Mouse (Mus musculus) cerebellum, postnatal 14 days (tissue): Measurements from ENCODE around the gene Tctn3.

Source experiments
- DNase-seq, 2 experiments: peaks; one replicate each; pipeline ENCODE4 v3.0.0; 2021; ENCODE audit warnings: mixed read lengths in 2 of 2

Gene Tctn3

DNA sequence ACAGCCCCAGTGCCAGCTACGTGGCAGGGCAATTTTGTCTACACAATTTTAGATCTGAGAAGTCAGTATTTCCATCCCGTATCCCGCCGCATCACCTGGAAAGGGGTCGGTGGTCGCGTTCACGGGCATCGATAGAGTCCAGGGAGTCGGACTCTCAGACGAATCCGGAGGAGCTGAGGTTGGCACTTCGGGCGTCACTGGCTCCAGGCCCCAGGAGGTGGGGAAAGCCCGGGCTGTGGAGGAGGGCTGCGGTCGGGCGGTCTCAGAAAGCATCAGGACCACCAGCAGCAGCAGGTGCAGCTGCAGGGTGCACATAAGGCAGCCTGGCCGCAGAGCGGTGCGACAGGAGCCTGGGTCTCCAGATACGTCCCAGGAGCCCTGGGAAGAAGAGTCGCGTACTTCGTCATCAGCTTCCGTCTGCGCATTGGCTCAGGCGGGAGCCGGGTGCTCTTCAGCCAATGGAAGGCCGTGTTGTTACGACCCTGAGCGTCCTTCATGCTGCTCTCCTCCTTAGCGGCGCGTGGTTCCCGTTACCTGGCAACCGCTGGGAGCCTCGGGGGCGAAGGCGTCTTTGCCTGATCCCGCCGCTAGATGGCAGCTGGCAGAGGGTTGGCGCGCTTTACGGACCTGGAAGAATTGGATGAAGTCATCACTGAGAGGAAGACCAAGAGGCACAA, at the start of gene Tctn3, which contains the start of gene Entpd1:
Tctn3 (minus strand) TSS at position 404 of the 677 bp plus-strand sequence.
Entpd1 (plus strand) TSS at position 537 of the 677 bp plus-strand sequence.
- DNase-seq: peak; percentile 98

GRCm38 (mm10) chr19:40661108-40661507, 49.1 kb upstream of the Tctn3 start:
- no peak for DNase-seq

GRCm38 (mm10) chr19:40660510-40660909, 48.5 kb upstream of the Tctn3 start:
- DNase-seq: no peak

DNA sequence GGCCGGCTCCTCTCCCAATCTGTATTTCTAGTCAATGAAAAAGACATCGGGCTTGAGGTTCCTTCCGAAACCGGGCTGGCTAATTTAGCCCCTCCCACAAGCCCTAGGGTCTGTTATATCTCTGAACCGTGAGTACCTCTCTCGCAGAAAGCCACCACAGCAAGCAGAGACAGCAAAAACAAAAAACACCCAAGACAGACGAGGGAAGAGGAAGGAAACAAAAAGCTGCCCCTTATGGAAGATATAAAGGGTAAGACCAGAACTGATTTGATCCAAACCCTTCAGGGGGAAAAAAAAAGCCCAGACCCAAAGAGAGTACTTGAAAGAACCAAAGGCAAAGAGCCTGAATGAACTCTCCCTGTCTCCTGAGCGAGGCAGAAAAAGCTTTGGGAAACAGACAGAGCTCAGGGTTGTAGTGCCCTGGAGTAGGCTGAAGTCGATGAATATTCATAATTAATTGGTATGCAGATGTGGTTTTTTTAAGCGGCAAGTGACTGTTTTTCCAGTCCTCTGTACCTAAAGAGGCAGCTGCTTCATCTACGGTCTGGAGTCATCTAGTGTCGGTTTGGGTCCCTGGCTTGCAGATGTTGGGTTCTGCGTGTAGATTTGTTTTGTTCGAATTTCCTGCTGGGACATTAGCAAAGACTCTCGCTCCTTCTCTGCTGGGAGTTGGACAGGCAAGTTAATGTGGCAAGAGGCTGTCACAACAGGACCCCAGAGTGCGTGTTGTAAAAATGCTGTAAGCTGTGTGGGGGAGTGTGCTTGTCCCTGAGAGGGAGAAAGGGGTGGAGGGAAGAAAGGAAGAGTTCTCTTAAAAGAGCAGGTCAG, 47.8 kb upstream of the Tctn3 start:
- DNase-seq: peak in 1 of 2 experiments; percentile 4

DNA sequence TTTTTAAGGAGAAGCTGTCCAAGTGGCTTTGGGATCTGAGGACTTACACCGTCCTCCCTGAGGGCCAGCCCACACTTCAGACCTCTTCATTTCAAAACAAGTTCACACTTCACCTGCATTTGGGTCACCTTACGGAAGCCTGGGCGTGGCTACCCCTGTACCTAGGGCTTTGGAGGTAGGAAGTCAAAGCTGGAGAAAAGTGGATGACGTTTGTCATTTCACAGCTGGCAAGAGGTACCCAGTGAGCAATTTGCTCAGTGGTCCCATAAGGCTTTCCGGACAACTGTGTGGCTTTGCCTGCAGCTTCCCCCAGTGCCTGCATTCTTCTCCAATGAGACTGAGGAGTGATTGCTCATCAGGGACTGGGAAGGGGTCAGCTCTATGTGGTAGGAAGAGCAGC, 46.9 kb upstream of the Tctn3 start:
- DNase-seq: no peak

DNA sequence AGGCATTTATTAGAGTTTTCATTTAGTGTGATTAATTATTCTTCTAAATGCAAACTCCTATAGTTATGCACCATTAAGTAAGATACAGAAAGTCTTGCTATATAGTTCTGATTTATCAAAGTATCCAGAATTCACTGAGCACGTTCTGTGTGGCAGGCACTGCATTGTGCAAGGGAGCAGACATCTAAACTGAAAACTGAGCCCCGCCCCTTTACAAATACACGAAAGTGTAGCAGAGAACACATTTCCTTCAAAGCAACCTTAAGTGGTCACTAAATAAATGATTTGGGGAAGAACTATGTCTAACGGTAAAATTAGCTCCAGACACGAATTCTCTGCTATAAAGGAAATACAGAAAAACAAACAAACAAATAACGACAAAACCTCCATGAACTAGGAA, 46.2 kb upstream of the Tctn3 start:
- DNase-seq: no peak

GRCm38 (mm10) chr19:40656207-40656606, 44.2 kb upstream of the Tctn3 start:
- no peak for DNase-seq

DNA sequence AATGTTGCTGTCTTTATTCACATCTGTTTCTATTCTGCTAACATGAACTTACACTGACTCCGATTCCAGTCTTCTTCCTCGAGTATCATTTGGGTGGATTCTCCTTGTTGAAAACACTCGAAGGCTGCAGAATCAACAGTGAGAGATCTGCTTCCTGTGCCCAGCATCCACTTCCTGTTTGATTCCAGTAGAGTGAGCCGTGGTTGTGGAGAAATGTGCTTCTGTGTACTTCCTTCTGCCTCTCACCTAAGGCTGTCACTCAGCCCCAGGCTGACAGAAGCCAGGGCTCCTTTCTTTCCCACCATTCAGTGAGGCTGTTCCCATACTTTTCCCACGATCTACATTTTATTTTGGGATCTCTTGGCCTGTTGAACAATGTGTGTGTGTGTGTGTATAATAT, 38.1 kb upstream of the Tctn3 start:
- DNase-seq: no peak

- DNase-seq: no peak
These were observed 35.5 kb upstream of the Tctn3 start for GRCm38 (mm10) chr19:40647319-40648158.

DNA sequence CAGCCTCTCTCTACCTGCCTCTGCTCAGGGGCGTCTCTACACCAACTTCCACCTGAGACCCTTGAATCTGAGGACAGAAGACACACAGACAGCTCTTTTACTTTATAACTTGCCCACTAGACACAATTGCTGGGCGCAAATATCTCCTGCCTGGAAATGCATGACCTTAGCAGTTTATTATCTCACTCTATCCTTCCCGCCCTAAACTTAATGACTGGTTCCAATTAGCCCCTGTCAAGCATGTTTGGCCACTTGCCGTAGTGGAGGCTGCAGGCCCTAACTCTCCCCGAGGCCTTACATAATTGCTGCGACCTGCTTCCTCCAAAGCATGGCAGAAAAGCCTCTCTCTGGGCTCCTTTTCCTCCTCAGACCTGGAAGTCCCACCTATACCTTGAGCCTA, 34.3 kb upstream of the Tctn3 start:
- DNase-seq: no peak

DNA sequence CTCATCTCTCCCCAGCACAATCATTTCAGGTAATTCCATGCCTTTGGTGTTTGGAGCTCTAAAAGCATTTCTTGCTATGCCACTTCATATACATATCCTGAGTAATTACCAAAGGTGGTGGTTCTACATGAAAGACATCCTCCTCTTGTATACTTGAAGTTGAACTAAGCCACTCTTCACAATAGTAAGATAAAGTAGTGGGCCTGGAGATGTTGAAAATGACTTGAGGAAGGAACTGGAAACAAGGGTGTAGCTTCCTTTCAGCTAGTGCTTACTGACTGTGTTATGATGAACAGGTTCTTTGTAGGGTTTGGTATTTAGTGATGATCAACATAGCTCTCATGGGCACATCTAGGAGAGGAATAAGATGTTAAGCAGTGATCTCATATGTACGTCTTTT, 31.8 kb upstream of the Tctn3 start:
- DNase-seq: no peak

DNA sequence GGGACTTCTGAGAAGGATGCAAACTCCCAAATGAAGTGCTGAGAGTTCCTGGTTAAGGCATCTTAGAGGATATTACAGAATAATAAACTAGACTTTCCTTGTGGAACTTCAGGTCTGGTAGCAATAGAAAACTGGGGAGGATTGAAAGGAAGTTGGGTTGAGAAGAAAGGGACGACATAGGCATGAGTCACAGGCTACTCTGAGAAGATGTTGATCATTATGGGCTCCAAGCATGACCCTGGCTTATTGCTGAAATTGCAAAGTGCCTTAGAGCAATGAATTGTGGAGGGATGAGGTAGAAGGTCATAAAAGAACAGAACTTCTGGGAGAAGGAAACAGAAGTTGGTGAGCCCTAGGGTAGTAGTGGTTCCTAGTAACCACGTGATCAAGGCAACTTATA, 28.8 kb upstream of the Tctn3 start:
- no peak for DNase-seq

DNA sequence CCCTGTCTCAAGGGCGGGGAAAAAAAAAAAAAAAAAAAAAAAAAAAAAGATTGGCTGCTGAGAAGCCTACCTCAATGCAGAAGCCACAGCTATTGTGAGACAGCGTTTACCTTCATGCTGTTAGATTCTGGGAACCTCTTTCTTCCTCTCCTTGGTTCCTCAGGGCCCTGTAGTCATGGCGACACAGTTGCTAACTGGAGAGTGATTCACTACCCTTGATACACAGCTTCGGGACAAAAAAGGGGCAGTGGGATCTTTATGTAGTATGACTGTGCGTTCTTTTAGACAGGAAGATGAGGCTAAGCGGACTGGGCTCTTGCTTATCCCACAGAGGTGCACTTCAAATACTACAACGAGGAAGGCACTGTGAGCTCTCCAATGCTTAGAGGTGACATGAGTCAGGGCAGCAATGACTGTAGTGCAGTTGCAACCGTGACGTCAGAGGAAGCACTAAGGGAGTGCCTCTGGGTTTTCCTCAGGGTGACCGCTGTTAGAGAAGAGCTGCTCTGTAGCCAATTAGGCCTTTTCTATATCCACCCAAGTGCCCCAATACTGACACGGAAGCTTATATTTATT, 27.8 kb upstream of the Tctn3 start:
- no peak for DNase-seq

DNA sequence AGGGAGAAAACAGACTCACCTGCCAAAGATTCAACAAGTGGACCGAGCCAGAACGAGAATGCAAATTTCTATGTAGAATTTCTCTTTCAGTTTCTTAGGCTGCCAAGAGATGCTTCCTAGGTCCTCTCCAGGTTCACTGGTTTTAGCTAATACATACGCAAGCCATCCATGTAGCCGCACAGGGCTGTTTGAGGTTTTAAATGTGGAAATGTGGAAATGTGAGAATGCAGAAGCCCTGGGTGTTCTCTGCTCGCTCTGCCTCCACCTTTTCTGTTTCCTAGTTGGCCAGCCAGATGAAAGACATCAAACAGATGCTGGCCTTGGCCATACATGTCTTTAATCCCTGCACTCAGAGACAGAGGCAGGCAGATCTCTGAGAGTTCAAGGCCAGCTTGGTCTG, 26.5 kb upstream of the Tctn3 start:
- DNase-seq: no peak

DNA sequence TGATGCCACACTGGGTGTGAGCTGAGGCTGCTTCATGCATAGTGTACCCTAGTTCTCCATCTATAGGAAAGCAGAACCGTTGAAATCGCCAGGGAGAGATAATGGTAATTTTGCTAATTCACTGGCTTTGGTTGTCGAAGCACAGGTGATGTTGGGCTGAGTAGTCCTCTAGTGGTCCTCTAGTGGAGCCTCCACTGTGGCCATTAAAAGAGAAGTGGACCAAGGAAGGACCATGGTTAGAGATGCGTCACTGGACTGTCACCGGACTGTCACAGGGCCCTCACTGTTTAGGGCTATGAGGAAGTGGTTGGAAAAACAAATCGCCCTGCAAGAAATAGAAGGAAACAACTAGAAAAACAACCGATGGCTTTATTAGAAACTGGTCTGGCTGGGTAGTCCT, 25.6 kb upstream of the Tctn3 start:
- DNase-seq: no peak

DNA sequence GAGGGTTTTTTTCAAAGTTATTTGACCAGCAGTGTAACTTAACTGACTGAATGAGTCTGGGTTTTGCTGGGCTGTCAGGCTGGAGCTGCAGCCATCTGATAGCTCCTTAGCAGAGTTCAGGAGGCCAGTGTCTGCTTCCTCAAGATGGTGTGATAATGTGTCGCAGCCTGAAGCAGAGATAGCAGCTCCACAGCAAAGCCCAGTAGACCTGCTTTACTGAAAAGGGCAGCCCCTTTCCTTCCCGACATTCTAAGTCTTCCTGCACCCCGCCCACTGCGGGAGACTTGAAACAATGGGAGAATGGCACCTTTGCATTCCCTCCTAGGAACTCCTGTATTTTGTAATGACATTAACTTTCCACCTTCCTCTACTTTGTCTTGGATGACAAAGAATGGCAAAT, 25.1 kb upstream of the Tctn3 start:
- DNase-seq: no peak

DNA sequence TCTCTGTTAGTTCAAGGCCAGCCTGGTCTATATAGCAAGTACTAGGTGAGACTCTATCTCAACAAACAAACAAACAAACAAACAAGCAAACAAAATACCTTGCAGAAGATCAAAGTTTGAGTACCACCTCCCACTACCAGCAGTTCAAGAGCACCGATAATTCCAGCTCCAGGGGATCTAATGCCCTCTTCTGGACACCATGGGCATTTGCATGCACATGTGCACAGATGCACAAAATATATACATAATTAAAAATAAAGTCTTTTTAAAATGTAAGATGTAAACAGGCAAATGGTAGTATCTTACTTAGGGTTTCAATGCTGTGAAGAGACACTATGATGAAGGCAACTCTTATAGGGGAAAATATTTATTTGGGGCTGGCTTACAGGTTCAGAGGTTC, 21.1 kb upstream of the Tctn3 start:
- DNase-seq: no peak

DNA sequence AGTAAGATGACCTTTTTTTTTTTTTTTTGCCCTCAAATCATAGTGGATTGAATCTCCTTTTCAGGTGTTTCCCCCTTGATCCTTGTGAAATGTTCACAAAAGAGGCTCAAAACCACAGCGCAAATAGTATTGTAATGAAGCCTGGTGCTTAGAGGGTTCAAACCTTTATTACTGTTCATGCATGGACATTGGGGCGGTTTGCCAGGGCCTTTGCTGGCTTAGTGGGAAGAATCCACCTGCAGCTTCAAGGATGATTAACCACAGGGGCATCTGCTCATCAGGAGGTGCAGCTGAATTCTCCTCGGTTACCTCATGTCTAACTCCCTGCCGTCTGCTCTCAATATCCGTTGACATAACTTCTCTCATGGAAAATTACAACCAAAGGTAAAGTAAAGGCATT, 20.6 kb upstream of the Tctn3 start:
- peak; percentile 50 to 56 for DNase-seq

- no peak for DNase-seq
These were observed 20.2 kb upstream of the Tctn3 start for GRCm38 (mm10) chr19:40632193-40632592.

DNA sequence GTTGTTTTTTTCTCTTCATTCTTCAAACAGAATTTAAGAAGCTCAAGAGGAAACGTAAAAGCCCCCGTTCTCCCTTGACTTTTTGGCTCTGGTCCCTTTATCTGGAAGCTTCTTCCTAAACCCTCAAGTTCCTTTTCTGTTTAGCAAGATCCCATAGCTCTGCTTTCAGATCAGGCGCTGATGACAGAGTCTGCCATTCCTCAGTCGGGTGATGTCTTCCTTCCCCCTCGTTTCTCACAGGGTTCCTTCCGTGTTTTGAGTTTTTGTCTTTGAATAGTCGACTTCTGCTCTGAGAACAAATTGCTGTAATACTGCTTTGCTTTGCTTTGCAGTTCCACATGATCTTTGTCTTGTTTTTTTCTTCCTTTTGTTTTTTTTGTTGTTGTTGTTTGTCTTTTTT, 18.6 kb upstream of the Tctn3 start:
- DNase-seq: no peak

DNA sequence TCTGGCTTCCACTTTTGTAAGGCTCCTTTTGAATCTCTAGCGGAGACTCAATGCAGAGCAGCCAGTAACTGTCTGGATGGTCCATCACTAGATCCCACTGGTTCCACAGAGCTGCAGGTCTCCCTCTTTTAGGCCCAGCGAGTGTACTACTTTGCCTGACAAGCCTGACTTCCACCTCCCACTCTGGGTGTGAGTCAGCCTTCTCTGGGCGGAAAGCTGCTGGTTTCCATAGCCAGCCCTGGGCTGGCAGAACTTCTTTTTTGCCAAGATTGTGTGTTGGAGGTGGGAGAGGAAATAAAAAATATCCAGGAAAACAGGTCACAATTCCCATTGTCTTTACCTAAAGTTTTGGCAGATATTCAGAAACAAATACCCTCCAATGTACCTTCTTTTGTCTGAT, 18.1 kb upstream of the Tctn3 start:
- no peak for DNase-seq

- no peak for DNase-seq
These were observed 16.9 kb upstream of the Tctn3 start for GRCm38 (mm10) chr19:40628950-40629349.

GRCm38 (mm10) chr19:40625935-40626334, 13.9 kb upstream of the Tctn3 start:
- DNase-seq: no peak
